In the genomic region with DNA sequence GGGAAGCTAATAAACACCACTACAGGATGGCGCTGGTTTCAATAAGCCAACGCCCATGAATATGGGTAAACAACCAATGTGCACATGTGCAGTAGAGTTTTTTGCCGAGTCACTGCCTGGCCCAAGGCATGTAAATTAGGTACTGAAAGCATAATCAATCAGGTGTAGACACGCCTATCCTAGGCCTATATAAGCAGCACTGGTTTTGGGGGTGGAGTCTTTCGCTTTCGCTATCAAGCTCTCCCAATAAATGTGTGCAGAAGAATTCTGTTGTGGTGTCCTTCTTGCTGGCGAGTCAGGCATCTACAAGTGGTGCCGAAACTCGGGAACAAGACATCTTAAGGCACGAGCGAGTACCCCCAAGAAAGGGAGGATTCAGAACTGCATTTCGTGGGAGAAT, we compare ENCODE assay signal across 25 mouse cellular contexts. TPM values are rescaled to one million over a fixed set of nuclear protein-coding genes. Genes with fewer than 3 reads are reported as not detected.
DNase-seq lines count a peak whose midpoint lies in the region; TF ChIP-seq lines count a peak whose summit lies in the region.
"Not testable (repeated sequence)": the region's sequence is repeated elsewhere in the genome, so short reads cannot be mapped to it uniquely, and the experiment has no call there.
"Had no signal": no experiment of that assay in that cellular context is flagged by ENCODE, and none has a peak within 500 bp of the region (broad histone marks: within the 10 kb centered on the region; RNA-seq: fewer than 3 reads in every experiment).

No protein-coding gene starts in this region.

- H3ac ChIP-seq in myocyte (ENCODE audit: control insufficient read depth, insufficient read length): not testable (repeated sequence)

- TF ChIP-seq EP300 in CH12.LX (IDR thresholded peaks at IDR 0.05; ENCODE audit: low read length): not testable (repeated sequence)

- not testable (repeated sequence) for H3K36me3 ChIP-seq in CH12.LX (replicated peaks in 1 of 2; ENCODE audit: control insufficient read depth in 1 of 2, insufficient read depth in 1 of 2, low read length in 1 of 2); myocyte (ENCODE audit: control insufficient read depth, insufficient read depth)

- peak overlapping the region; percentile 66 for H3K9ac ChIP-seq in CH12.LX (ENCODE audit: insufficient read depth, low read depth)

- not testable (repeated sequence) for H3K4me2 ChIP-seq in CH12.LX (ENCODE audit: insufficient read depth, low read depth, poor library complexity, severe bottlenecking)
- H3K4me2 ChIP-seq in myocyte (ENCODE audit: low read depth): peak overlapping the region; percentile 66

- TF ChIP-seq RAD21 in CH12.LX (IDR thresholded peaks at IDR 0.05; ENCODE audit: low read depth, low read length): not testable (repeated sequence)

- H3K27ac ChIP-seq in CH12.LX (ENCODE audit: insufficient read depth, low read depth): peak overlapping the region; percentile 45; the same call in 1 of the 2 replicates

- not testable (repeated sequence) for H3K79me2 ChIP-seq in CH12.LX (replicated peaks; ENCODE audit: control insufficient read depth, extremely low read depth, insufficient read depth, poor library complexity, severe bottlenecking); myocyte (ENCODE audit: control insufficient read depth, insufficient read depth)

- H3K9me3 ChIP-seq in CH12.LX (replicated peaks; ENCODE audit: low read length): peaks cover 14% of the 10 kb centered on the region

- H3K27me3 ChIP-seq in CH12.LX (replicated peaks); myocyte (ENCODE audit: control insufficient read depth, insufficient read depth, insufficient read length): not testable (repeated sequence)

- in situ Hi-C loops in CH12.LX (cut with MboI; ENCODE audit: low pct_ligation_motif_present, low pct_unique_long_range_greater_than_20kb, low sequenced_read_pairs): not testable (repeated sequence)

- TF ChIP-seq CTCF in CH12.LX (conservative IDR thresholded peaks at IDR 0.05 in 1 of 2, IDR thresholded peaks at IDR 0.05 in 1 of 2; ENCODE audit: low read depth in 2 of 2, low read length in 2 of 2): not testable (repeated sequence)

- TF ChIP-seq POLR2A in CH12.LX (IDR thresholded peaks at IDR 0.05; ENCODE audit: low read depth, low read length); myocyte (IDR thresholded peaks at IDR 0.05; ENCODE audit: insufficient read length, low read depth): not testable (repeated sequence)

- dilution Hi-C loops in CH12.LX (cut with MboI; ENCODE audit: extremely low pct_ligation_motif_present, extremely low pct_unique_long_range_greater_than_20kb, low sequenced_read_pairs): not testable (repeated sequence)

- DNase-seq in 3134 (ENCODE audit: extremely low read depth, insufficient read length, low spot score) (peak; percentile 24), 3T3-L1 (ENCODE audit: low read depth, low spot score) (peak; percentile 54), NIH3T3 (ENCODE audit: low read depth) (peak; percentile 52), R1 (ENCODE audit: low read depth, low spot score) (peak; percentile 17), ZHBTc4 (ENCODE audit: low read depth, low spot score) (peak; percentile 2), adipocyte (ENCODE audit: low spot score) (peak; percentile 31)
- not testable (repeated sequence) for DNase-seq in CH12.LX (ENCODE audit: extremely low read depth)

- H3K4me3 ChIP-seq in CH12.LX (replicated peaks in 1 of 3; ENCODE audit: low read depth in 2 of 3, low read length in 2 of 3, poor library complexity in 1 of 3) (peak overlapping the region in 2 of 3 experiments; percentile 26 to 56), myocyte (peak overlapping the region; percentile 8)

- not testable (repeated sequence) for H3K4me1 ChIP-seq in CH12.LX (ENCODE audit: control insufficient read depth in 1 of 2, insufficient read depth in 2 of 2)

TF ChIP-seq in CH12.LX, 34 proteins besides CTCF, POLR2A, EP300 and RAD21:
- TF ChIP-seq TBP (conservative IDR thresholded peaks at IDR 0.05; ENCODE audit: low read depth, low read length) (peak; percentile 77), MAFK (IDR thresholded peaks at IDR 0.05; ENCODE audit: insufficient replicate concordance, low read length) (peak; percentile 17; the same call in 1 of the 2 replicates)

RNA-seq across cellular contexts. Expression of gene Olfr1189, which starts 13.6 kb away (rescaled TPM):
- total RNA-seq in CH12.LX (2012; rRNA removed) (not detected in 2 replicates), CH12.LX (2014; rRNA removed) (not detected in 2 replicates)
- polyA plus RNA-seq in CH12.LX (2012; ENCODE audit: insufficient read length, low read depth) (not detected in 2 replicates), myocyte (2012; fragmentation: generic; extraction: Trizol) (not detected)
- total RNA-seq: adrenal gland, adult 18-20 months; adrenal gland, adult 2 months; adrenal gland, adult 8-10 months; adrenal gland, postnatal 10 days; adrenal gland, postnatal 14 days; adrenal gland, postnatal 25 days; adrenal gland, postnatal 36 days; adrenal gland, postnatal 4 days; ES-E14; MEL had no signal
- polyA plus RNA-seq: activated CD4-positive, CD25-positive, alpha-beta regulatory T cell, adult 4 months; adrenal gland, adult 2 months; brain, embryonic 14.5 days; C2C12; CD4-positive, CD25-positive, alpha-beta regulatory T cell, adult 4 months; cerebellum, adult 2 months; G1E; Patski had no signal

RNA-seq across cellular contexts. Expression of gene Olfr1188, which starts 16.0 kb away (rescaled TPM):
- total RNA-seq in CH12.LX (2012; rRNA removed) (not detected in 2 replicates), CH12.LX (2014; rRNA removed) (not detected in 2 replicates)
- polyA plus RNA-seq in CH12.LX (2012; ENCODE audit: insufficient read length, low read depth) (not detected in 2 replicates), myocyte (2012; fragmentation: generic; extraction: Trizol) (not detected)
- total RNA-seq: adrenal gland, adult 18-20 months; adrenal gland, adult 2 months; adrenal gland, adult 8-10 months; adrenal gland, postnatal 10 days; adrenal gland, postnatal 14 days; adrenal gland, postnatal 25 days; adrenal gland, postnatal 36 days; adrenal gland, postnatal 4 days; ES-E14; MEL had no signal
- polyA plus RNA-seq: activated CD4-positive, CD25-positive, alpha-beta regulatory T cell, adult 4 months; adrenal gland, adult 2 months; brain, embryonic 14.5 days; C2C12; CD4-positive, CD25-positive, alpha-beta regulatory T cell, adult 4 months; cerebellum, adult 2 months; G1E; Patski had no signal

RNA-seq across cellular contexts. Expression of gene Olfr1186, which starts 54.3 kb away (rescaled TPM):
- not detected in 2 replicates for total RNA-seq in CH12.LX (2012; rRNA removed)
- not detected in 2 replicates for total RNA-seq in CH12.LX (2014; rRNA removed)
- not detected in 2 replicates for polyA plus RNA-seq in CH12.LX (2012; ENCODE audit: insufficient read length, low read depth)
- not detected for polyA plus RNA-seq in myocyte (2012; fragmentation: generic; extraction: Trizol)
- total RNA-seq: adrenal gland, adult 18-20 months; adrenal gland, adult 2 months; adrenal gland, adult 8-10 months; adrenal gland, postnatal 10 days; adrenal gland, postnatal 14 days; adrenal gland, postnatal 25 days; adrenal gland, postnatal 36 days; adrenal gland, postnatal 4 days; ES-E14; MEL had no signal
- polyA plus RNA-seq: activated CD4-positive, CD25-positive, alpha-beta regulatory T cell, adult 4 months; adrenal gland, adult 2 months; brain, embryonic 14.5 days; C2C12; CD4-positive, CD25-positive, alpha-beta regulatory T cell, adult 4 months; cerebellum, adult 2 months; G1E; Patski had no signal
